In the genomic region with DNA sequence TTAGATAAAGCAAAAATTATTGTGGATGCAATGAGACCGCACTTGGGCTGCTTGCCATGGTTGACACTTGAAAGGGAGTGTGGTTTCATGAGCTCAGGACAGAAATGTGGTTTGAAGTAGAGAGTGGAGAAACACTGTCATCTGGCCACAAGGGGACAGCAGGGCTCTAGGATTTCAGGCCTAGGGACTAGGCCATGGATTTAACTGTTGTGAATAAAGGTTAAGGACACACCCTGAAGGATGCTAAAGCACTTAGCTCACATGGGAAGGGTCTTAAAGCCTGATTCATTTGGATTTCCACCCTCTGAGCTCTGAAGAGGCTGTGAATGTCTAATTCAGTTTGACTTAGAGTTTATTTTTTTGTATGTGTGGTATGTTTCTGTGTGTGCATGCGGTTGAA, we compare ENCODE assay signal across 9 mouse cellular contexts. TPM values are rescaled to one million over a fixed set of nuclear protein-coding genes. Genes with fewer than 3 reads are reported as not detected.
A peak's percentile ranks its signal among the peaks of the same experiment; 100 is the strongest.
DNase-seq lines count a peak whose midpoint lies in the region; ATAC-seq and TF ChIP-seq lines count a peak whose summit lies in the region.
"Had no signal": no experiment of that assay in that cellular context is flagged by ENCODE, and none has a peak within 500 bp of the region (broad histone marks: within the 10 kb centered on the region; RNA-seq: fewer than 3 reads in every experiment).

No protein-coding gene starts in this region.

- TF ChIP-seq POLR2A in kidney, adult 2 months (IDR thresholded peaks at IDR 0.05; ENCODE audit: low read depth, low read length), result no peak
- TF ChIP-seq POLR2A in lung, adult 2 months (IDR thresholded peaks at IDR 0.05; ENCODE audit: borderline replicate concordance, extremely low read depth, low read depth, low read length), result no peak

- no peaks in the 10 kb centered on the region for H3K9me3 ChIP-seq in forebrain, postnatal 0 days (ENCODE audit: low read length)
- H3K9me3 ChIP-seq in neural tube, embryonic 15.5 days (replicated peaks), result no peaks in the 10 kb centered on the region

- H3K27me3 ChIP-seq in forebrain, postnatal 0 days (ENCODE audit: insufficient read depth, low read length), result no peaks in the 10 kb centered on the region
- H3K27me3 ChIP-seq in kidney, adult 2 months (replicated peaks; ENCODE audit: control insufficient read depth, insufficient read depth, low read length), result no peaks in the 10 kb centered on the region
- H3K27me3 ChIP-seq in neural tube, embryonic 15.5 days (replicated peaks), result no peaks in the 10 kb centered on the region

- peak; percentile 22 for DNase-seq in thymus, postnatal 0 days (ENCODE audit: low spot score)
- no peak for DNase-seq in thymus, postnatal 10 days (ENCODE audit: low spot score in 2 of 2)
- DNase-seq in adrenal gland, adult 8-10 months, result peak; percentile 23
- DNase-seq in forebrain, postnatal 0 days, result peak; percentile 80
- DNase-seq in kidney, adult 2 months, result peak; percentile 55
- DNase-seq in lung, adult 2 months, result peak; percentile 43

- 85% methylated on average over 2 of the region's 2 CpGs for WGBS in forebrain, postnatal 0 days
- WGBS in kidney, adult 2 months, result 88% methylated on average over 2 of the region's 2 CpGs
- 81% methylated on average over 2 of the region's 2 CpGs for WGBS in lung, adult 2 months
- WGBS in neural tube, embryonic 15.5 days, result 95% methylated on average over 2 of the region's 2 CpGs

- no peaks in the 10 kb centered on the region for H3K4me1 ChIP-seq in forebrain, postnatal 0 days (ENCODE audit: insufficient read depth)
- no peaks in the 10 kb centered on the region for H3K4me1 ChIP-seq in kidney, adult 2 months (ENCODE audit: control insufficient read depth, insufficient read depth, low read length)
- H3K4me1 ChIP-seq in lung, adult 2 months (ENCODE audit: control insufficient read depth, insufficient read depth, low read length), result peaks cover 8% of the 10 kb centered on the region
- no peaks in the 10 kb centered on the region for H3K4me1 ChIP-seq in neural tube, embryonic 15.5 days

- H3K9ac ChIP-seq in forebrain, postnatal 0 days, result no peak overlapping the region
- H3K9ac ChIP-seq in neural tube, embryonic 15.5 days (replicated peaks), result no peak overlapping the region

- peak; percentile 97 for TF ChIP-seq CTCF in forebrain, postnatal 0 days (IDR thresholded peaks at IDR 0.05; ENCODE audit: low read depth)
- peak; percentile 94 for TF ChIP-seq CTCF in kidney, adult 2 months (conservative IDR thresholded peaks at IDR 0.05; ENCODE audit: insufficient read depth, insufficient read length, low read depth, low read length)
- peak; percentile 86 for TF ChIP-seq CTCF in lung, adult 2 months (IDR thresholded peaks at IDR 0.05; ENCODE audit: insufficient read depth, low read length)

- no peak overlapping the region for H3K4me3 ChIP-seq in forebrain, postnatal 0 days (ENCODE audit: low read depth, low read length)
- no peak overlapping the region for H3K4me3 ChIP-seq in kidney, adult 2 months (ENCODE audit: insufficient read depth, low read depth, low read length)
- H3K4me3 ChIP-seq in lung, adult 2 months (replicated peaks; ENCODE audit: extremely low read depth, low read depth, low read length), result no peak overlapping the region
- no peak overlapping the region for H3K4me3 ChIP-seq in neural tube, embryonic 15.5 days (replicated peaks)

- no peak overlapping the region for H3K27ac ChIP-seq in forebrain, postnatal 0 days (ENCODE audit: low read depth, low read length)
- no peak overlapping the region for H3K27ac ChIP-seq in kidney, adult 2 months (ENCODE audit: insufficient read depth, low read depth, low read length)
- H3K27ac ChIP-seq in neural tube, embryonic 15.5 days (replicated peaks), result no peak overlapping the region

- peak; percentile 96 for ATAC-seq in forebrain, postnatal 0 days
- peak; percentile 78; the same call in 1 of the 2 replicates for ATAC-seq in neural tube, embryonic 15.5 days (ENCODE audit: low FRiP score)
- no peak for ATAC-seq in cerebellum, adult (ENCODE audit: insufficient number of reproducible peaks, low FRiP score, low TSS enrichment)

- H3K36me3 ChIP-seq in forebrain, postnatal 0 days (ENCODE audit: insufficient read depth), result no peaks in the 10 kb centered on the region
- H3K36me3 ChIP-seq in kidney, adult 2 months (ENCODE audit: control insufficient read depth, insufficient read depth, low read length), result no peaks in the 10 kb centered on the region
- no peaks in the 10 kb centered on the region for H3K36me3 ChIP-seq in neural tube, embryonic 15.5 days

- no peak overlapping the region for H3K4me2 ChIP-seq in forebrain, postnatal 0 days (ENCODE audit: low read depth)
- H3K4me2 ChIP-seq in neural tube, embryonic 15.5 days, result no peak overlapping the region

RNA-seq across cellular contexts. Expression of gene Mtfr2, which starts 57.9 kb away (rescaled TPM):
- 3.5 and 5.3 TPM in 2 replicates for polyA plus RNA-seq in thymus, postnatal 0 days (2015; fragmentation: Nextera tagmentation; extraction: Ambion mirVana)
- total RNA-seq in adrenal gland, adult 8-10 months (2022), result 1 to 10 TPM in 1 of 4 experiments, under 1 TPM in 3; 0.24 to 1.0 (median 0.52) TPM
- 0.38 and 0.57 TPM in 2 replicates for total RNA-seq in forebrain, postnatal 0 days (2014; rRNA removed)
- 0.14 and 0.47 TPM in 2 replicates for polyA plus RNA-seq in forebrain, postnatal 0 days (2015; fragmentation: Nextera tagmentation; extraction: Ambion mirVana)
- polyA plus RNA-seq in kidney, adult 2 months (2012; rRNA removed), result 0.11 and 0.20 TPM in 2 replicates
- polyA plus RNA-seq in lung, adult 2 months (2012; rRNA removed), result 0.07 and 0.34 TPM in 2 replicates
- polyA plus RNA-seq in neural tube, embryonic 15.5 days (2015; fragmentation: Nextera tagmentation; extraction: Ambion mirVana), result 0.31 and 0.73 TPM in 2 replicates
- total RNA-seq: gastrocnemius, adult 8-10 months had no signal

Comparison
In these comparisons a context has a peak if more than half of its experiments do, and no peak if none do; other contexts are left out.
1. DNase-seq: peak in thymus, postnatal 0 days (single experiment), adrenal gland, adult 8-10 months (single experiment), forebrain, postnatal 0 days (single experiment), kidney, adult 2 months (single experiment) and lung, adult 2 months (single experiment); none in thymus, postnatal 10 days (0 of 2).
2. Peak in every context shown above with its lines, with median percentiles within 50 percentile points of each other: CTCF ChIP-seq.